Mouse (Mus musculus) heart, embryonic 15.5 days (tissue): ENCODE results near the gene Slc22a6. TPM values are rescaled to one million over a fixed set of nuclear protein-coding genes. Genes with fewer than 3 reads are reported as not detected.

Source experiments
- ATAC-seq: fragments of 200-750 bp; cut with Nextera tagmentation; replicated peaks from 2 replicates; pipeline ENCODE4 v1.8.0; 2017; ENCODE audit warnings: low read depth, moderate TSS enrichment; ENCODE audit not compliant: insufficient number of reproducible peaks, insufficient read depth, low FRiP score
- H3K27ac ChIP-seq: fragments of 300-500 bp; sonication (generic); 2 replicates; pipeline ENCODE4 v1.5.1; 2015; ENCODE audit warnings: mild to moderate bottlenecking, inconsistent platforms
- H3K27me3 ChIP-seq: fragments of 300-500 bp; sonication (generic); 2 replicates; pipeline ENCODE4 v1.6.1; 2015; ENCODE audit warnings: inconsistent platforms
- H3K36me3 ChIP-seq: fragments of 300-500 bp; sonication (generic); 2 replicates; pipeline ENCODE4 v1.6.1; 2015; ENCODE audit warnings: mild to moderate bottlenecking, inconsistent platforms
- H3K4me1 ChIP-seq: fragments of 300-500 bp; sonication (generic); replicated peaks from 2 replicates; pipeline ENCODE4 v1.6.1; 2015; ENCODE audit warnings: inconsistent platforms
- H3K4me2 ChIP-seq: fragments of 300-500 bp; sonication (generic); 2 replicates; pipeline ENCODE4 v1.6.1; 2015; ENCODE audit warnings: inconsistent platforms, mild to moderate bottlenecking, moderate library complexity
- H3K4me3 ChIP-seq: fragments of 300-500 bp; sonication (generic); 2 replicates; pipeline ENCODE4 v1.5.1; 2015; ENCODE audit warnings: mild to moderate bottlenecking, inconsistent platforms
- H3K9ac ChIP-seq: fragments of 300-500 bp; sonication (generic); 2 replicates; pipeline ENCODE4 v1.6.1; 2015; ENCODE audit warnings: mild to moderate bottlenecking, inconsistent platforms
- H3K9me3 ChIP-seq: fragments of 300-500 bp; sonication (generic); replicated peaks from 2 replicates; pipeline ENCODE4 v1.6.1; 2016; ENCODE audit warnings: inconsistent platforms
- WGBS: fragments of 180-500 bp; shearing (Covaris S2); methylation state at CpG from one replicate; pipeline ENCODE4 v1.1.7; 2015; ENCODE audit warnings: mixed read lengths; 5-methylcytosine and 5-hydroxymethylcytosine counted together
- polyA plus RNA-seq: library from polyadenylated mRNA; unstranded; fragments of >200 nt; fragmentation: Nextera tagmentation; extraction: Ambion mirVana; gene quantifications from 2 replicates; pipeline ENCODE4 v1.2.1, GENCODE M21; 2015

Gene Slc22a6
- polyA plus RNA-seq, 1 experiment from 2014 or later: not detected

GRCm38 (mm10) chr19:8611358-8612123 lies 6.3 kb upstream of the Slc22a6 start:
- no peak for ATAC-seq
- WGBS: 70% methylated on average over 8 of the region's 8 CpGs

GRCm38 (mm10) chr19:8613111-8613510 lies 4.7 kb upstream of the Slc22a6 start:
- Histone ChIP-seq H3K4me2 (no peak overlapping the region), H3K27me3 (peaks cover 4% of the 10 kb centered on the region; the same call in 1 of the 2 replicates), H3K4me3 (no peak overlapping the region), H3K36me3 (no peaks in the 10 kb centered on the region), H3K27ac (no peak overlapping the region), H3K4me1 (no peaks in the 10 kb centered on the region), H3K9me3 (no peaks in the 10 kb centered on the region), H3K9ac (no peak overlapping the region)
- no peak for ATAC-seq
- WGBS: 68% methylated on average over 2 of the region's 2 CpGs

More at GRCm38 (mm10) chr19:8611358-8612123, 6.3 kb upstream of the Slc22a6 start:
- no peak overlapping the region for H3K27ac ChIP-seq
- no peaks in the 10 kb centered on the region for H3K9me3 ChIP-seq
- H3K9ac ChIP-seq: no peak overlapping the region
- no peak overlapping the region for H3K4me3 ChIP-seq
- H3K4me1 ChIP-seq: no peaks in the 10 kb centered on the region
- peaks cover 4% of the 10 kb centered on the region; the same call in 1 of the 2 replicates for H3K27me3 ChIP-seq
- no peaks in the 10 kb centered on the region for H3K36me3 ChIP-seq
- no peak overlapping the region for H3K4me2 ChIP-seq

- H3K4me2 ChIP-seq: no peak overlapping the region
- no peaks in the 10 kb centered on the region for H3K36me3 ChIP-seq
- no peak overlapping the region for H3K27ac ChIP-seq
- H3K9me3 ChIP-seq: no peaks in the 10 kb centered on the region
- peaks cover 4% of the 10 kb centered on the region; the same call in 1 of the 2 replicates for H3K27me3 ChIP-seq
- H3K4me1 ChIP-seq: no peaks in the 10 kb centered on the region
- no peak overlapping the region for H3K4me3 ChIP-seq
- no peak for ATAC-seq
- H3K9ac ChIP-seq: no peak overlapping the region
- 33% methylated on average over 2 of the region's 2 CpGs for WGBS
Observed at GRCm38 (mm10) chr19:8614343-8614742, 3.5 kb upstream of the Slc22a6 start.

- H3K4me2 ChIP-seq: no peak overlapping the region
- H3K36me3 ChIP-seq: no peaks in the 10 kb centered on the region
- WGBS: 71% methylated on average over 4 of the region's 4 CpGs
- no peak overlapping the region for H3K4me3 ChIP-seq
- H3K9ac ChIP-seq: no peak overlapping the region
- no peak overlapping the region for H3K27ac ChIP-seq
- H3K4me1 ChIP-seq: no peaks in the 10 kb centered on the region
- no peak for ATAC-seq
- peaks cover 4% of the 10 kb centered on the region; the same call in 1 of the 2 replicates for H3K27me3 ChIP-seq
- H3K9me3 ChIP-seq: no peaks in the 10 kb centered on the region
Observed at GRCm38 (mm10) chr19:8616314-8616713, 1.5 kb upstream of the Slc22a6 start.

- no peaks in the 10 kb centered on the region for H3K36me3 ChIP-seq
- no peak overlapping the region for H3K27ac ChIP-seq
- H3K4me2 ChIP-seq: no peak overlapping the region
- H3K4me1 ChIP-seq: no peaks in the 10 kb centered on the region
- ATAC-seq: no peak
- H3K9me3 ChIP-seq: no peaks in the 10 kb centered on the region
- no peak overlapping the region for H3K9ac ChIP-seq
- H3K27me3 ChIP-seq: no peaks in the 10 kb centered on the region
- H3K4me3 ChIP-seq: no peak overlapping the region
- WGBS: 85% methylated on average over 7 of the region's 7 CpGs
Observed at GRCm38 (mm10) chr19:8621098-8621497, 3.3 kb downstream of the Slc22a6 start.

GRCm38 (mm10) chr19:8630249-8630648 lies 12.4 kb downstream of the Slc22a6 start:
- H3K4me3 ChIP-seq: no peak overlapping the region
- no peak overlapping the region for H3K4me2 ChIP-seq
- H3K36me3 ChIP-seq: no peaks in the 10 kb centered on the region
- no peak overlapping the region for H3K9ac ChIP-seq
- ATAC-seq: no peak
- H3K27ac ChIP-seq: no peak overlapping the region
- no peaks in the 10 kb centered on the region for H3K27me3 ChIP-seq
- 62% methylated on average over 2 of the region's 2 CpGs for WGBS
- H3K4me1 ChIP-seq: no peaks in the 10 kb centered on the region
- H3K9me3 ChIP-seq: no peaks in the 10 kb centered on the region

- Histone ChIP-seq H3K9me3 (no peaks in the 10 kb centered on the region), H3K4me3 (no peak overlapping the region), H3K4me2 (no peak overlapping the region), H3K4me1 (no peaks in the 10 kb centered on the region), H3K27ac (no peak overlapping the region), H3K36me3 (no peaks in the 10 kb centered on the region), H3K27me3 (no peaks in the 10 kb centered on the region), H3K9ac (no peak overlapping the region)
- ATAC-seq: no peak
- WGBS: 52% methylated on average over 6 of the region's 6 CpGs
Observed at GRCm38 (mm10) chr19:8630826-8631225, 13.0 kb downstream of the Slc22a6 start.

- H3K4me2 ChIP-seq: no peak overlapping the region
- no peaks in the 10 kb centered on the region for H3K4me1 ChIP-seq
- WGBS: 42% methylated on average over 1 of the region's 1 CpGs
- ATAC-seq: no peak
- no peak overlapping the region for H3K27ac ChIP-seq
- H3K36me3 ChIP-seq: no peaks in the 10 kb centered on the region
- H3K27me3 ChIP-seq: no peaks in the 10 kb centered on the region
- H3K9me3 ChIP-seq: no peaks in the 10 kb centered on the region
- H3K9ac ChIP-seq: no peak overlapping the region
- H3K4me3 ChIP-seq: no peak overlapping the region
Observed at GRCm38 (mm10) chr19:8632029-8632428, 14.2 kb downstream of the Slc22a6 start.

- no peak overlapping the region for H3K9ac ChIP-seq
- no peak overlapping the region for H3K4me2 ChIP-seq
- ATAC-seq: no peak
- H3K36me3 ChIP-seq: no peaks in the 10 kb centered on the region
- no peaks in the 10 kb centered on the region for H3K4me1 ChIP-seq
- 43% methylated on average over 5 of the region's 5 CpGs for WGBS
- H3K9me3 ChIP-seq: no peaks in the 10 kb centered on the region
- no peak overlapping the region for H3K27ac ChIP-seq
- H3K4me3 ChIP-seq: no peak overlapping the region
- no peaks in the 10 kb centered on the region for H3K27me3 ChIP-seq
Observed at GRCm38 (mm10) chr19:8642086-8642485, 24.2 kb downstream of the Slc22a6 start.

- no peaks in the 10 kb centered on the region for H3K27me3 ChIP-seq
- H3K27ac ChIP-seq: no peak overlapping the region
- WGBS: 79% methylated on average over 2 of the region's 2 CpGs
- H3K36me3 ChIP-seq: no peaks in the 10 kb centered on the region
- H3K9me3 ChIP-seq: no peaks in the 10 kb centered on the region
- H3K9ac ChIP-seq: no peak overlapping the region
- H3K4me3 ChIP-seq: no peak overlapping the region
- H3K4me2 ChIP-seq: no peak overlapping the region
- no peaks in the 10 kb centered on the region for H3K4me1 ChIP-seq
- no peak for ATAC-seq
Observed at GRCm38 (mm10) chr19:8646393-8646792, 28.6 kb downstream of the Slc22a6 start.

- Histone ChIP-seq H3K27me3 (no peaks in the 10 kb centered on the region), H3K4me2 (no peak overlapping the region), H3K9ac (no peak overlapping the region), H3K36me3 (no peaks in the 10 kb centered on the region), H3K4me3 (no peak overlapping the region), H3K9me3 (no peaks in the 10 kb centered on the region), H3K27ac (no peak overlapping the region), H3K4me1 (no peaks in the 10 kb centered on the region; the same call in 1 of the 2 replicates)
- ATAC-seq: no peak
Observed at GRCm38 (mm10) chr19:8655833-8656232, 38.0 kb downstream of the Slc22a6 start.

GRCm38 (mm10) chr19:8656341-8656740 lies 38.5 kb downstream of the Slc22a6 start:
- Histone ChIP-seq H3K27me3 (no peaks in the 10 kb centered on the region), H3K4me1 (peaks cover under 1% of the 10 kb centered on the region), H3K9ac (no peak overlapping the region), H3K36me3 (no peaks in the 10 kb centered on the region), H3K4me3 (no peak overlapping the region), H3K4me2 (no peak overlapping the region), H3K9me3 (no peaks in the 10 kb centered on the region), H3K27ac (no peak overlapping the region)
- no peak for ATAC-seq
- 61% methylated on average over 4 of the region's 4 CpGs for WGBS
